Mouse (Mus musculus) bone marrow macrophage, adult 2 months (primary cell): ENCODE data around the gene Serpinf2.

ENCODE experiments used
- CTCF ChIP-seq: IDR thresholded peaks from 2 replicates; pipeline ENCODE4 v1.5.1; 2012; ENCODE audit warnings: low read depth, mild to moderate bottlenecking, low read length, moderate library complexity
- POLR2A ChIP-seq: IDR thresholded peaks from 2 replicates; pipeline ENCODE4 v1.6.1; 2012; ENCODE audit warnings: mild to moderate bottlenecking, low read depth, low read length, borderline replicate concordance

DNA sequence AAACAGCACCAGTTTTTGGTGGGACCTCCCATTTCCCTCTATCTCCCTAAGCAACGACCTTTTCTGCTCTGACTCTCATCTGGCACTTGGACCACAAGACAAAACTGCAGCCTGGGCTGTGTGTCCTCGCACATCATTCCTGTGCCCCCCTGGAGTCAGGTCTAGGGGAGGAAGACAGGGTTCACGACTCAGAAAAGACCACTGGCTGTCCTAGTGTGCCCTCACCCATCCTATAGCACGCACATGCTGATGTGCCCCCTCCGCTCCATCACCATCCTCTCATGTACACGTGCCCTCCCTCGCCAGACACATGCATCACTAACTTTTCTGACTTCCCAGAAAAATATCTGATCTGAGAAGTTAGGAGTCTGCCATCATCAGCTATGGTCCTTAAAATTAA lies 19.4 kb downstream of the Serpinf2 start:
- TF ChIP-seq CTCF (no peak), POLR2A (no peak)
